9 mouse cellular contexts compared by ENCODE assay signal in genomic region chr2:28418034-28418433, GRCm38 (mm10). TPM values are rescaled to one million over a fixed set of nuclear protein-coding genes. Genes with fewer than 3 reads are reported as not detected.
A peak's percentile ranks its signal among the peaks of the same experiment; 100 is the strongest.
DNase-seq lines count a peak whose midpoint lies in the region; ATAC-seq and TF ChIP-seq lines count a peak whose summit lies in the region.
"Had no signal": no experiment of that assay in that cellular context is flagged by ENCODE, and none has a peak within 500 bp of the region (broad histone marks: within the 10 kb centered on the region; RNA-seq: fewer than 3 reads in every experiment).

No protein-coding gene starts in this region.

- no peak overlapping the region for H3K27ac ChIP-seq in forebrain, embryonic 12.5 days
- H3K27ac ChIP-seq in layer of hippocampus, adult 2 months: peak overlapping the region; percentile 54
- H3K27ac ChIP-seq: limb, embryonic 15.5 days had no signal

- H3K4me2 ChIP-seq in forebrain, embryonic 12.5 days: no peak overlapping the region
- H3K4me2 ChIP-seq: limb, embryonic 15.5 days had no signal

- H3K4me3 ChIP-seq in G1E (ENCODE audit: low read depth, low read length): no peak overlapping the region
- no peak overlapping the region for H3K4me3 ChIP-seq in forebrain, embryonic 12.5 days (replicated peaks)
- no peak overlapping the region for H3K4me3 ChIP-seq in layer of hippocampus, adult 2 months
- H3K4me3 ChIP-seq: limb, embryonic 15.5 days had no signal

- DNase-seq in G1E (ENCODE audit: low spot score): peak; percentile 74
- DNase-seq in c-Kit-positive CD71-positive TER-119-negative erythroid progenitor cells, embryonic 14.5 days (ENCODE audit: low read depth): peak; percentile 55
- peak; percentile 88 to 96 for DNase-seq in layer of hippocampus, adult 2 months (ENCODE audit: low spot score in 2 of 2)
- DNase-seq in lung, postnatal 10 days: peak; percentile 91
- peak; percentile 99 for DNase-seq in retina, embryonic 14.5 days (ENCODE audit: low spot score)
- DNase-seq in thymus, postnatal 36 days: peak; percentile 64 to 72

- peaks cover 7% of the 10 kb centered on the region; the same call in 1 of the 2 replicates for H3K27me3 ChIP-seq in G1E (ENCODE audit: insufficient read depth, low read length)
- peaks cover 4% of the 10 kb centered on the region; the same call in 1 of the 2 replicates for H3K27me3 ChIP-seq in forebrain, embryonic 12.5 days
- H3K27me3 ChIP-seq: limb, embryonic 15.5 days had no signal

- no peak overlapping the region for H3K9ac ChIP-seq in forebrain, embryonic 12.5 days
- H3K9ac ChIP-seq: limb, embryonic 15.5 days had no signal

- ATAC-seq in G1E (ENCODE audit: extremely low read depth, insufficient number of reproducible peaks, low FRiP score, poor library complexity, severe bottlenecking): no peak
- peak; percentile 80; the same call in 1 of the 2 replicates for ATAC-seq in forebrain, embryonic 12.5 days (ENCODE audit: low FRiP score)
- peak; percentile 81 to 86 for ATAC-seq in hematopoietic stem cell, adult 5-6 weeks (replicated peaks in 1 of 2; ENCODE audit: insufficient read depth in 1 of 2, low FRiP score in 2 of 2, low TSS enrichment in 1 of 2, low read depth in 1 of 2, poor library complexity in 2 of 2, severe bottlenecking in 2 of 2)

- H3K36me3 ChIP-seq in G1E (replicated peaks): no peaks in the 10 kb centered on the region
- no peaks in the 10 kb centered on the region for H3K36me3 ChIP-seq in forebrain, embryonic 12.5 days (replicated peaks)
- H3K36me3 ChIP-seq: limb, embryonic 15.5 days had no signal

- H3K9me3 ChIP-seq in G1E (replicated peaks): no peaks in the 10 kb centered on the region
- no peaks in the 10 kb centered on the region for H3K9me3 ChIP-seq in forebrain, embryonic 12.5 days
- H3K9me3 ChIP-seq: limb, embryonic 15.5 days had no signal

- TF ChIP-seq CTCF in G1E (IDR thresholded peaks at IDR 0.05; ENCODE audit: low read depth, low read length): peak; percentile 75
- peak; percentile 98 for TF ChIP-seq CTCF in layer of hippocampus, adult 2 months (conservative IDR thresholded peaks at IDR 0.05)

- H3K4me1 ChIP-seq in G1E (ENCODE audit: insufficient read depth, low read depth, low read length): no peaks in the 10 kb centered on the region; the same call in 1 of the 2 replicates
- peaks cover 9% of the 10 kb centered on the region for H3K4me1 ChIP-seq in forebrain, embryonic 12.5 days

- 42% methylated on average over 2 of the region's 2 CpGs for WGBS in forebrain, embryonic 12.5 days

RNA-seq across cellular contexts. Expression of gene Ppp1r26, which starts 28.6 kb away (rescaled TPM):
- total RNA-seq in G1E (2014; fragmentation: Nextera tagmentation) (not detected in 2 replicates), G1E (2017) (0.16 TPM in 1 of 2 replicates, not detected in the other)
- polyA plus RNA-seq in G1E (2012): not detected in 2 replicates
- polyA plus RNA-seq in forebrain, embryonic 12.5 days (2016; fragmentation: Nextera tagmentation; extraction: Ambion mirVana): 9.2 and 9.6 TPM in 2 replicates
- total RNA-seq in hematopoietic stem cell, adult 5-6 weeks (2017): 8.6 and 11.7 TPM in 2 replicates
- total RNA-seq in layer of hippocampus, adult 2 months (2021): 10 to 100 TPM; 14.5 to 17.3 TPM

RNA-seq across cellular contexts. Expression of gene 1700007K13Rik, which starts 48.1 kb away (rescaled TPM):
- total RNA-seq in G1E (2014; fragmentation: Nextera tagmentation) (not detected in 2 replicates), G1E (2017) (not detected in 2 replicates)
- polyA plus RNA-seq in G1E (2012): 0.14 and 0.36 TPM in 2 replicates
- 1.3 and 2.3 TPM in 2 replicates for polyA plus RNA-seq in forebrain, embryonic 12.5 days (2016; fragmentation: Nextera tagmentation; extraction: Ambion mirVana)
- total RNA-seq in hematopoietic stem cell, adult 5-6 weeks (2017): not detected in 2 replicates
- 1 to 10 TPM; 1.9 to 2.4 TPM for total RNA-seq in layer of hippocampus, adult 2 months (2021)

RNA-seq across cellular contexts. Expression of gene Mrps2, which starts 49.8 kb away (rescaled TPM):
- total RNA-seq in G1E (2014; fragmentation: Nextera tagmentation) (101 TPM in 2 replicates), G1E (2017) (30.3 and 33.4 TPM in 2 replicates)
- polyA plus RNA-seq in G1E (2012): 46.4 and 49.6 TPM in 2 replicates
- polyA plus RNA-seq in forebrain, embryonic 12.5 days (2016; fragmentation: Nextera tagmentation; extraction: Ambion mirVana): 58.0 and 58.1 TPM in 2 replicates
- total RNA-seq in hematopoietic stem cell, adult 5-6 weeks (2017): 26.6 and 31.9 TPM in 2 replicates
- total RNA-seq in layer of hippocampus, adult 2 months (2021): 10 to 100 TPM; 35.8 to 39.4 TPM
